Mouse (Mus musculus) adrenal gland, adult 2 months (tissue): ENCODE results near the gene Cdcp2. TPM values are rescaled to one million over a fixed set of nuclear protein-coding genes. Genes with fewer than 3 reads are reported as not detected.

ENCODE experiments used
- DNase-seq: peaks from one replicate; pipeline ENCODE4 v3.0.0; 2021
- long read RNA-seq: library from polyadenylated mRNA; stranded (forward); transcript quantifications from one replicate; pipeline ENCODE4 v2.0.0, GENCODE M21; 2021
- polyA plus RNA-seq: library from polyadenylated mRNA; depleted of rRNA; stranded (reverse); fragments of >200 nt; gene quantifications from 2 replicates; pipeline ENCODE4 v1.2.3, GENCODE M21; 2012; rRNA removed
- total RNA-seq, 2 experiments: library from RNA; stranded (reverse); gene quantifications; 2 replicates each; pipeline ENCODE4 v1.2.3; 2021

Gene Cdcp2
- not detected for total RNA-seq
- polyA plus RNA-seq, result 0.06 and 0.08 TPM in 2 replicates
- long read RNA-seq, result 0 reads

DNA sequence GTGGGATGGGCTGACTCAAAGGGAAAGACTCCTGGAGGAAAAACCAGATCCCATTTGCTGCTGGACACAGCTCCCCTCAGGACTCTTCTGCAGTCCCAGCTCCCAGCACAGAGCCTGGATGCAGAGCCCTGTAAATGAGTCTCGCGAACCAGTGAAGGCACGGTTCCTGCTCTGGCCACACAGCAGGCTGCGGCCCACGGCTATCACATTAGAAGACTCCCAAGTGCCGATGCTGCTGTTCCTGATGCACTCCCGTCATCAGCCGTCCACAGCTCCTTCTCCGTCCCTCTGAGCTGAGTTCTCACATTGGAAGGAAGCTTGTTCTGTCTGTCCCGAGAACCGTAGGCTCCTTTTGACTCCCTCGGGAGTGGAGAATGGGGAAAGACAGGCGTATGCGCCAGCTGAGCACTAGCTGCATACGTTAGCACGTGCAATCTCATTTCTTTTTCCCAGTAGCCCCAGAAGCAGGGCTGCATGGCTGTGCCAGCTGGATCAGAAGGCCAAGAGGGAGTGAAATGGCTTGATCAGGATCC is at the start of gene Cdcp2:
Gene Cdcp2, plus strand, starts transcription at position 51 of the 533 bp plus-strand sequence.
- no peak for DNase-seq

DNA sequence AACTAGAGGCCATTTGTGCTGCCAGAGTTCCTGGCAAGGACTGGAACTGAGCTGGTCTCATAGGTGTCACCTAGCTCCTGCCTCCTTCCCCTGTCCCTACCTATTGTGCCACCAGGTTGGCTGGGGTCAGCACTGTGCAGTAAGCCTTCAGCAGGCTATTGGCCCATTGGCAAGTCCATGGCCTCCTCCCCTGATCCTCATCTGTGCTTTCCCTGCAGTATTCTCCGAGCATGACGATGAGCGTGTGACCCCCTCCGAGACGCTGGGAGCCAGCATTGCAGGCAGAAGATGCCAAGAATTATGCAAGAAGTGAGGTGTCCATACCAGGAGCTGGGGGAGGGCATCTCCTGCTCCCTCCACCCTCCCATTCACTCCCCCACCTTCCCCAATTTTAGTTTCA is 48.9 kb upstream of the Cdcp2 start:
- DNase-seq, result peak; percentile 30

DNA sequence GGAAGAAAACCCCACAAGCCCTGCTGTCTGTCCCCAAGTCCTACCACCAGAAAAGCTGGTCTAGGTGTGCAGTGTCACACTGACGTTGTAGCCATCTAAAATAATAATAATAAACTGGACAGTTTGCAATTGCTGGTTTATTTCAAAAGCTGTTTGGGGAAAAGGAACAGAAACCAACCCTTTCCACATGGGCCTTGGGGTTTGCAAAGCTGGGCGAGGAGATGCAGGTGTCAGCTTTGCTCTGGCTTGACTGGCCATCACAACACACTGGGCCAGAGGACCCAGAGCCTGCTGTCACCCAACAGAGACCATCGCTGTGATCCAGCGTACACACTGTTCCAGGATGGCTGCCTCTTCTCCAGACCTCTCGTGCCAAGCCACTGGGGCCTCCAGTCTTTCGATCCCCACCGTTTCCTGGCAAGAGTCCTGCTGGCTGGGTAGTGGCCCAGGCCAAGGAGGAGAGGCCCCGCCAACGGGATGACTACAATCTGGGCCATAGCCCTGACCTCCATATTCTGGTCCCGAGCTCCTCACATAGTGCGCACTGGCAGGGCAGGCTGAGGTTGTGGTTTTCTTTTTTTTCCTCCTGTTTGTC is 48.0 kb upstream of the Cdcp2 start:
- DNase-seq, result peak; percentile 87

DNA sequence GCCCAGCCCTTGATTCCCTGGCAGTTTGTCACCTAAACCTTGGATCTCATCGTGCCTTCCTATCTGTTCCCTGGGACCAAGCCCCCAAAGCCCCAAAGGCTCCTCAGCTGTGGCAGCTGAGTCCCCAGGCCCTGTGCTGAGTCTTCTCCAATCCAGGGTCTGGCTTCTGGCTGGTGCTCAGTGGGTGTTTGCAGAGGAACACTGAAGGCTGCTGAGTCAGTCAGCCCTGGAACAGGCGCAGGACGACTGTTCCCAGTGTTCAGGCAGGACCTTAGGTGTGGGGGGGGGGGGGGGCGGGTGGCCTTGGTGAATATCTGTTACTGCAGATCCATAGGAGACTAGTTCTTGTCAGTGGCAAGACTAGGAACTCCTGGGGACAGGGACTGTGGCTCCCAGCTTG is 44.8 kb upstream of the Cdcp2 start:
- peak; percentile 64 for DNase-seq

DNA sequence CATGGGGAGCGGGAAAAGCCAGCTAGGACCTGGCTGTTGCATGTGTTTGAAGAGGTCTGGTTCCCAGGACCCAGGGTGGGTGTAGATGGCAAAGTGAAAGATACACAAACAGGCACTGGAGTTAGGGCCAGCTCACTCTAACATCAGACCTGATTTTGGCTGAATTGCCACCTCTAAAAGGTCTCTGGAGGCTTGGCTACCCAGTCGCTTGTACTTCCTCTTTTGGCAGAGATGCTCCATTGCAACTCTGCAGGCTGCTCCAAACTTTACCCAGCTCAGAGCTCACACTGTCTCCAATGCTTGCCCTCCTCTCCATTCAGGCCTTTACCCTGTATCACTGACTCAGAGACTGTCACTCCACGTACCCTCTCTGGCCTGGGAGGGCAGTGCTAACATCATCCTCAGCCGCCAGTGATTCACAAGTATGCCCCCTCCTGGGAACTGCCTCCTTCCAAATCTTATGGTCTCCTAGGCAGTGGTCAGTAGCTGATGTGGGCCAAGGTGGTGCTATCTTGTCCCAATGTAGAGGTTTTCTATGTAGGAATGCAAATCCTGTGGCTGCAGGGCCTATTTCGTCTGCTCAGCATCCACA is 43.6 kb upstream of the Cdcp2 start:
- peak; percentile 53 for DNase-seq

DNA sequence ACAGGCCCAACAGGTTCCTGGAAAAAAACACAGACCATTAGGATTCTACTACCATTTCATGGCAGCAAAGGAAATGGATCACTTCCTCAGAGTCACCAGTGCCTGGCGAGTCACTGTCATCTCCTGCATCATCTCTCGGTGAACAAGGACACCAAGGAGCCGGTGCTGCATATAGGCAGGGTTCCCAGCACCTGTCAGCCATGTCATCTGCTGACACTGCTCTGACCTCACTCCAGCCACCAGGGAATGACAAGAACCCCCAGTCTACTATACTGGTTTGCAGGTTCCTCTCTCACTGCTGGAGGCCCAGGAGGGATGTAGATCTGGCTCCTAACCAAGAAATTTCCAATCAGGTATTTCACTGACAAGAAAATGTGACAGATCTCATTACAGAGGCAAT is 40.6 kb upstream of the Cdcp2 start:
- no peak for DNase-seq

DNA sequence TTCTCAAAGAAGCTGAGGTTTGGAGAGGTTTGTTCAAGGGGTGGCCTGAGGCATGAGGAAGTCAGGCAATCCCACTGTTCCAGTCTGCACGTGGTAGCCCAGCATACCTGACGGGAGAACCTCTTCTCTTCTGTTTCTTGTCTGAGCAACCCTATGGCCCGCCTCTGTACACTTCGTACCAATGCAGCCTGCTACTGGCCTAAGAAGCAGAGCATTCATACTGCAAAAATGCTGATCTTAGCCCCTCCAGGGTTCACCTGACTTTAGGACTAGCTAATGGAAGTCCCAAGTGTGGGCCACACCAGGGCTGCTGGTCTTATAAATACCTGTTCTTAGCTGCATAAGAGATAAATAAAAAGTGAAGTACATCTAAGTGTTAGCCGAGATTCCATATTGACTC is 38.3 kb upstream of the Cdcp2 start:
- DNase-seq, result no peak

DNA sequence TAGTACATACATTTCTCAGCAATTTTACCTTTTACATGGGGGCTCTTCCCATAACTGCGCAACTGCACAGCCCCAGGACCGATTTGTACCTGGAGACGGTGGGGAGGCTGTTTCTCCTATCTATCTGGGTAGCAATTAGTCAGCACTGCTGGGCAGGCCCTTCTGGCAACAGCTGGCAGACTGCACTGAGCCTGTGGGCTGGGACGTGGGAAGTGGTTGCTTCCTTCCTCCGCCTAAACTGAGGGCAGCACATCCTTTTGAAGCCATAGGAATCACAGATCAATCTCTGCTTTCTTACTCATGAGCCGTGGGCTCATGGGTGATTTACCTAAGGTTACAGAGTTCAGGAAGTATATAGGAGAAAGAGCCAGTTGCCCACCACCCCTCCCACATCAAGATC is 37.9 kb upstream of the Cdcp2 start:
- DNase-seq, result no peak

DNA sequence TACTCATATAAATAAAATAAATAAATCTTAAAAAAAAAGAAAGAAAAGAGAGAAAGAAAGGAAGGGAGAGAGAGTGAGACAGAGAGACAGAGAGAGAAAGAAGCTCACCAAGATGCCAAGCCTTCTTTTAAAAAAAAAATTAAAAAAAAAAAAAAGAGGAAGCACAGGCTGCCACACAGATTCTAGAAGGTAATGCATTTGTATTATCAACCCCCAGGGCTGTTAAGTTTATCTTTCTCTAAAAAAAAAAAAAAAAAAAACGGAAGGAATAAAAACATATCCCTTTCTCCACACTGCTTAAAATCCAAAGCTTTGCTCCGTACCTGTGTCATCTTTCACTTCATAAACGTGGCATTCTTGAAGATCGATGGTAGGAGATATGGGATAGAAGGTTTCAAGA is 35.1 kb upstream of the Cdcp2 start:
- no peak for DNase-seq

DNA sequence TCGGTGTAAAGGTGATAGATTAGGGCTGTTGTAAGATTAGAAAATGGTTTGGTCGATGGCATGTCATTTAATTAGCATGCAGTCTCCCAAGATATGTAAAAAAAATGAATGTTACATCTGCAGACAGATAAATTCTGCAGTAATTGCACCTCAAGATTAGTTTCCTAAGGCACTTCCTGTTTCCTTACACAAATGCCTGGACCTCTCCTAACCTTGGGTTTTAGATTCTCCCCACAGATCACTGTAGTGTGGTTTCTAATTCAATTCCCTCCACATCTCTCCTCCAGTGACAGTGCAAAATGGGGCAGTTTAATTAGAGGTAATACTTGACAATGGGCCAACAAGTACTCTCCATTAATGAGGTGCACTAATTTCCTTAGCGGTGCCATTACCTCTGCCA is 33.5 kb upstream of the Cdcp2 start:
- no peak for DNase-seq

DNA sequence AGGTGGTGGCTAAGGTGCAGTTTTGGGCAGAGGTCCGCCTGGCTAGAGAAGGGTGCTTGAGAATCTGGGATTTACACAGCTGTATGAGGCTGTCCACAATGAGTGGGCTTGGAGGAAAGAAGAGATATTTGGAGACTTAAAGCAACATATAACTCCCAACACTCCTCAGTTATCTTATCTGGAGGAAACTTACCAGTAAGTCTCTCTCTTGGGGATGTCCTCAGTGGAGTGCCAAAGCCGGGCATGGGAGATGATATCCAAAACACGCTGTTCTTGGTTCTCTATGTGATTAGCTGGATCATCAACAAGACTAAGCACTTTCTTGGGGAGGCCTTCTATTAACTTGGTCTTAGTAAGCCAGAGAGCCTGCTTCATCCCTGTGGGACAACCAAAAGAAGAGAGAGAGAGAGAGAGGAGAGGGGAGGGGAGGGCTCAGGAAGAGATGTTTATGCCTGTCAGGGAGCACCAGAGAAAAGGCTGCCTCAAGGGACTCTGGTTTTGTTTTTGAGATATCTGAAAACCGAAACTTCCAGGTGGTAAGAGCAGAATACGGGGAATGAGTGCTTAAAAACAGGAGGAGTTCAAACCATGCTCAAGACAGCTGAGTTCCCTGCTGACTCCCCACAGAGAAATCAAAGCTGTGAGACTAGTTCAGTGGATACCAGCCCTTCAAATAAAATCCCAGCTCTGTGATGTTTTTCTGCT is 32.1 kb upstream of the Cdcp2 start:
- DNase-seq, result no peak

DNA sequence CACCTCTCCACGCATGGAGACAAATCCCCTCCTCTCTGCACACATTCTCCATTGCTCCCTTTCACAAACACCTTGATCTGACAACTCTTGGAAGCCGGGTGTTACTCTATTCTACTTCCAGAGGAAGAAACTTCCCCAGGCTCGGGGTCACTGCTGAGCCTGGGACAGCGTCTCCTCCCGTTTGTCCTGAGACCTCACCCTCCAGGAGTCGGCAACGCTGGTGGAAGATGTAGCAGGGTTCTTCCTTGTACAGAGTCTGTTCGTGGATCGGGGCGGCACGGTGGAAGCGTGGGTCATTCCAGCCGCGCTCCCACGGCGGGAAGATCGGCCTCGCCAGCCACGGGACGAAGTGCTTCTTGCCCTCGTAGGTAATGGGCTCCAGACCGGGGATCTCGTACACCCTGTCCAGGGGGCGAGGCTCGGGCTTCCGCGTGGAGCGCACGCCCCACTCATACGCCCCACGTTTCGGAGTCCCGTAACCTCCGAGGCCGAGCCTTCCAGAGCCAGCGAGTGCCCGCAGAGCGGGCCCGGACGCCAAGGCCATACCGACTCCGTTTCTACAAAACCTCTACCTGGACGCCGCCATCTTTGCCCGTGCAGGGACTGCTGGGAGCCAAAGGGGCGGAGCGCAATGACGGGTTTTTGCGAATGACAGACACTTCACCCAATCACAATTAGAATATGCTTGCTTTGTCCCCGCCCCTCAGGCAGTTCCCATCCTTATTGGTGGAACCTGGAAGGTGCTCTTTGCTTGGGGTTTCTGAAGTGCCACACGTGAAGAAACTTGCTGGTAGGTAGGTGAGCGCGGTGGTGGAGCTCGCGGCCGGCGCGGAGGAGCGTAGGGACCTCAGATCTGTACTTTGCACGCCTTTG is 30.2 kb upstream of the Cdcp2 start, which contains the start of the genes Mrpl37 and Cyb5rl:
Gene Mrpl37, minus strand, starts transcription at position 617 of the 873 bp plus-strand sequence.
Gene Cyb5rl, plus strand, starts transcription at position 737 of the 873 bp plus-strand sequence.
- DNase-seq, result peak; percentile 98

DNA sequence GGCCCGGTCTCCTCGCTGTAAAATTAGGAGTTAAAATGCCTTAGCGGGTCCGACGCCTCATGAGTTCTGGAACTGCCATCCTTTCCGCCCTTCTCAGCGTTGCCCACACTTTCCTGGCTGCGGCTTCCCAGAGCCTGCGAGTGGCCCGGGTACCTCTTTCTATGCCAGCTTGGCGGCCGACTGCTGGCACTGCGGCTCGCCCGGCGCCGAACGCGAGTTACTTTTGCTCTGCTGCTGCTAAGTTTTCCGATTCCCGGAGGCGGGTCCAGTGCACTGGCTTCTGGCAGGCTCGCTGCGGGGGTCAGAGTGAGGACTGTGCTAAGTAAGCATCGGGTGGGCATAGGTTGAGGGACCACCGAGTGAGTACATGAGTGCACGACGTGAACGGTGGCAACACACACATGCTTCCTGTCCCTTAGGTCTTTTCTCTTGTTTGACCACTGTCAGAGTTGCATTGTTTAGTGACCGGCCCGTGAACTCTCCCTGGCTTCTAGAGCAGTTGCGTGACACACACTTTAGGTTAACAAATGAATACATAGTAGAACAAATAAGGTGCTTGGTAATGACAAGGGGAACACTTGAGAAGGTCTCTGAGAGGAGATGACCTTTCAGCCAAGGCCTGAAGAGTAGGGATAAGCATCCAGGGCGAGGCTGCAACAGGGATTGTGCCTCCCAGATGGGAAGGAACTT is 29.4 kb upstream of the Cdcp2 start:
- no peak for DNase-seq

DNA sequence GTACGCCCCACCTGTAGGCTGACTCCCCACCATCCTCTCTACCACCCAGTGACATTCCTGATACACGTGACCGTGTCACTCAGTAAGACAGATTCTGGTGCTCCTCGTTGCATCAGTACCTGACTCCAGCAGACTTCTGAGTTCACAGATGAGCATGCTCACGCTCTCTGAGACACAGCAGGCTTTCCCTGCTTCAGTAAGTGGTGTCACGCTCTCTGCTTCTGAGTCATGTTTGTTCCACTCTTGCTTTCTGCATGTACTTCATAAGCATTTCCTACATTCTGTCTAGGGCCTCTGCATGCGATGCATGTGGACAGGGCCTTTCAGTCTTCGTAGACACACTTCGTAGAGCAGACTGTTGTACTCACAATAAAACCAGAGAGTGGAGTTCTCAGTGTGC is 24.3 kb upstream of the Cdcp2 start:
- no peak for DNase-seq

DNA sequence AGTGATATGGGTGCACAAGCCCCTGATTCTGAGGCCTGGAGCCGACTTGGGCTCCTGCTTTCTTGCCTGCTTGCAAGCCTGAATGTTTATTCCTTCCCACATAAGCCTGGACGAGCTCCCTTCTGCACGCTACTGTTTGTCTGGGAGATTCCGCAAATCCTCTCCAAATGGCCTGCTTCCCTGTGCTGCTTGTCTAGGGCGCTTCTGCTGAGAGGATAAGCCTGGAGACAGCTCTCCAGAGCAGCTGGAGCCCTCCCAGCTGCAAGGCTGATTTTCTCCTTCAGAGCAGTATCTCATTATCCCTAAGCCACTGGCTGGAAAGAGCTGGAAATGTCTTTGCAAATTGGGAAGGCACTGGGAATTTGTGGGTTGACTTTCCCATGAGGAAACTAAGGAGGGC is 21.2 kb upstream of the Cdcp2 start:
- DNase-seq, result no peak

DNA sequence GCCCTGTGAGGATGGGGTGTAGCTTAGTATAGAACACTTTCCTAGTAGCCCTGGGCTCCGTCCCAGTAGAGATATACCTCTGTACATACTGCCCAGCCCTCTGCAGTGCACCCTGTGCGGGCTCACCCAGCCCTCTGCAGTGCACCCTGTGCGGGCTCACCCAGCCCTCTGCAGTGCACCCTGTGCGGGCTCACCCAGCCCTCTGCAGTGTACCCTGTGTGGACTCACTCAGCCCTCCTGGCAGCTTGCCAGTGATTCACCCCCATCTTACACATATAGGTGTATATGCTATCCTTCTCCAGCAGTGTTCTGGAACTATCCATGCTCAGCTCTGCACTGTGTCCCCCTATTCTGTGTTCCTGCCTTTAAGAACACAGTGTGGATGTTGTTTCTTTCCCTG is 17.8 kb upstream of the Cdcp2 start:
- DNase-seq, result no peak

DNA sequence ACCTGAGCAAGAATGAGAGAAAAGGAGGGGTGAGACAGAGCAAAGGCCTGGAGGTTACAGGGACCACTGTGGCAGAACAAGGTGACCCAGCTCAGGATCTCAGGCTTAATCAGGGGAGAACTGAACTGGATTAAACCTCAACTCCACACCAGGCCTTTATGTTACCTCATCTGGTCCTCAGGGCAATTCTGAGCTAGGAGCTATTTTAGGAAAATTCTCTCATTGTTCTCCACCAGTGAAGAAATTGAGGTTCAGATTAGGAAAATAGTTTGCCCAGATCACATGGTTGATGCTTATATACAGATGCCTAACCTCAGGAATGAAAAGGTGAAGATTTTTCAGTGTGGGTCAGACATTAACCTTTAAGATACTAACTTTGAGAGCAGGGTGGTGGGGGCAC is 17.0 kb upstream of the Cdcp2 start:
- DNase-seq, result no peak

DNA sequence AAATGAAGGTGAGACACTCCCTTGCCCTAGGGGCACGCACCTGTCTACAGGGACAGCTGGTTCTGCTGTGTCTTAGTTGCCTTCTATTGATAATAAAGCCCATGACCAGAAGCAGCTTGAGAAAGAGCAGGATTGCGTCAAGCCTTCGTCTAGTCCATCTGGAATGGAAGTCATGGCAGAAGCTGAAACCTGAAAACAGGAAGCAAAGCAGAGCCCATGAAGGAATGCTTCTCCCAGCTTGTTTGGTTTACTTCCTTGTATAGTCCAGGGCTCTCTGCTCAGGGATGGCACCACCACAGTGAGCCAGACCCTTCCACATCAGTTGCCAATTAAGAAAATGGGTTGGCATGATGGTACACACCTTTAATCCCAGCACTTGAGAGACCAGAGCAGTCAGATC is 14.5 kb upstream of the Cdcp2 start:
- DNase-seq, result no peak

DNA sequence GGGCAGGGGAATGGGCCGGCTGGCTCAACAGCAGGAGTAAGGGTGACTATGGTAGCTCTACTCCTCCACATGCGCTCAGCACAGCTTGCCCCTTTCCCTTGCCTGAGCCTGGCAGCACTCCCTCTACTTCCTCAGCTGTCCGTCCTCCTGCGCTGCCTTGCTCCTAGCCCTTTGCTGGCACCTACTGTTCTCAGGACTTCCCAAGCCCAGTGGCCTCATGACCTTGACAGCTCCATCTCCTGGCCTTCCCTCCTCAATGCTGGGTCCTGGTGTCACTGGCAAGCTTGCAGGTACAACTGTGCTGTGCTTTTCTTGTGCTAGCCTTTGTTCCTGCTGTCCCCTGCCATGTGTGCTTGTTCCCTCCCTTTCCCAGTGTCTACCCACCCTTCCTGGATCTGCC is 13.6 kb upstream of the Cdcp2 start:
- peak; percentile 31 for DNase-seq

DNA sequence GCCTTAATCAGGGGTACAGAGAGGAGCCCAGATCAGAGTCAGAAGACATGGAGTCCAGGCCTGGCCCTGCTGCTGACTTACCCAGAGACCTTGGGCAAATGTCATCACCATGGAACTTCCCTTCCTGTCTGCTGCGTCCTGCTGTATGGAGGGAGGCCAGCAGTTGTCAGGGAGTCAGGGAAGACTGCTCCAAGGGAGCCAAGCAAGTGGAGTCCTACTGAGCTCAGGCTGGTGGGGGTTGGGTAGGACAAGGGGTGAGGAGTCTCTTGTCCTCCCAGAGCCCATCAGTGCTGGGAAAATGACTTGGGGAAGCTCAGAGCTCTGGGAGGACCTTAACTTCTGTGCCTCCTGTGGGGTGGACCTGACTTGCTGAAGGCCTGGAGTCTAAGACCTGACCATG is 12.3 kb upstream of the Cdcp2 start:
- DNase-seq, result peak; percentile 86

DNA sequence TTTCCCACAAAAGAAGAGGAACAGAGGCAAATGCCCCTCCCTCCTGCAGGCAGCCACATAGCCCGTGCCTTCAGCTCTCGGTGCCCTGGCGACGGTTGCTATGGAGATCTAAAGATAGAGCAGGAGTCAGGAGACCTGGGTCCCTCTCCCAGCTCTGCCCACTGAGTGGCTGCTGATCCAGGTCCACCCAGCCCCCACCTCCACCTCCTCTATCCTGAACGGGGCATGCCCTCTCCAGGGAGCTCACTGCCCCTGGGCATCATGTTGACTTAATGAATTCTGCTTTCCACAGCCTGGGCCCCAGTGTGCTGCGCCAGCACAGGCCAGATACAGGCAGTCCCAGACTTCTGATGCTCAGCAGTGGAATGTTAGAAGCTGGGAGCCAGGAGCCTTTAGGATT is 11.8 kb upstream of the Cdcp2 start:
- DNase-seq, result peak; percentile 76

DNA sequence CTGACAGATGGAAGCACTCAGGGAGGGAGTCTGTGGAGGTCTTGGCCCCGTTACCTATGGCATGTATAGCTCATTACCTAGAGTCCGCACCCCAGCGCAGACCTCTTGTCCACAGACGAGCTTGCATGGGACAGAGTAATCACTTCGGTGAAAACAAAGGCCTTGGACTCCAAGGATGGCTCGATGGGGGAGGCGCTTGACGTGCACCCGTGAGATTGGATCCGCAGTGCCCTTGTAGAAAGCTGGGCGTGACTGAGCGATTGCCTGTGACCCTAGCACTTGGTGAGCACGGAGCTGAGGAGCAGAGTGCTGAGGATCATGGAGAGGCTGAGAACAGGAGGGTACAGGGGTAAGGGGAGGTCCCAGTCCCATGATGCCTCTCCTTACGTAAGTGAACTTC is 5.0 kb upstream of the Cdcp2 start:
- peak; percentile 88 for DNase-seq
